Mouse (Mus musculus) retina, adult 2 months (tissue): ENCODE data around the gene Nelfb.

Experiments used
- DNase-seq: peaks from one replicate; pipeline ENCODE4 v3.0.0-alpha.2; 2012; ENCODE audit warnings: low read depth, low spot score

Nelfb gene

GRCm38 (mm10) chr2:25176573-25176972 is 34.7 kb downstream of the Nelfb start:
- DNase-seq: no peak

- no peak for DNase-seq
These were observed 35.6 kb downstream of the Nelfb start for GRCm38 (mm10) chr2:25175690-25176078.

- no peak for DNase-seq
These were observed 36.2 kb downstream of the Nelfb start for GRCm38 (mm10) chr2:25174866-25175689.

GRCm38 (mm10) chr2:25173821-25174220 is 37.5 kb downstream of the Nelfb start:
- no peak for DNase-seq

GRCm38 (mm10) chr2:25172629-25173028 is 38.7 kb downstream of the Nelfb start:
- no peak for DNase-seq

GRCm38 (mm10) chr2:25171769-25172153 is 39.5 kb downstream of the Nelfb start:
- DNase-seq: no peak

- DNase-seq: no peak
These were observed 40.1 kb downstream of the Nelfb start for GRCm38 (mm10) chr2:25171101-25171768.

GRCm38 (mm10) chr2:25170326-25171100 is 40.8 kb downstream of the Nelfb start:
- no peak for DNase-seq

- no peak for DNase-seq
These were observed 41.5 kb downstream of the Nelfb start for GRCm38 (mm10) chr2:25169778-25170177.

- DNase-seq: no peak
These were observed 42.7 kb downstream of the Nelfb start for GRCm38 (mm10) chr2:25168665-25168978.

GRCm38 (mm10) chr2:25167919-25168664 is 43.2 kb downstream of the Nelfb start:
- DNase-seq: no peak

GRCm38 (mm10) chr2:25167481-25167880 is 43.8 kb downstream of the Nelfb start:
- no peak for DNase-seq

- DNase-seq: no peak
These were observed 53.6 kb downstream of the Nelfb start for GRCm38 (mm10) chr2:25157655-25158054.

- no peak for DNase-seq
These were observed 54.3 kb downstream of the Nelfb start for GRCm38 (mm10) chr2:25156990-25157389.

GRCm38 (mm10) chr2:25156177-25156576 is 55.1 kb downstream of the Nelfb start:
- no peak for DNase-seq

GRCm38 (mm10) chr2:25151280-25151956 is 59.9 kb downstream of the Nelfb start:
- no peak for DNase-seq
